Mouse (Mus musculus): ENCODE results near the gene Cwc25. TPM values are rescaled to one million over a fixed set of nuclear protein-coding genes. Genes with fewer than 3 reads are reported as not detected.
A peak's percentile ranks its signal among the peaks of the same experiment; 100 is the strongest.

Gene Cwc25
- polyA plus RNA-seq, 1 experiment from 2014 or later, result 10.5 TPM

GRCm38 (mm10) chr11:97771410-97771809, 5.1 kb upstream of the Cwc25 start:
- H3K27me3 ChIP-seq (replicated peaks; ENCODE audit: control insufficient read depth, insufficient read depth, low read length), result no peaks in the 10 kb centered on the region
- no peak overlapping the region for H3K4me3 ChIP-seq (ENCODE audit: low read depth, low read length)
- ATAC-seq (replicated peaks; ENCODE audit: low FRiP score, low TSS enrichment, low read depth), result no peak
- no peaks in the 10 kb centered on the region for H3K4me1 ChIP-seq (replicated peaks; ENCODE audit: control insufficient read depth, insufficient read depth, low read length)
- DNase-seq (ENCODE audit: low spot score), result no peak
- H3K9me3 ChIP-seq (ENCODE audit: control insufficient read depth, low read length), result no peaks in the 10 kb centered on the region
- H3K36me3 ChIP-seq (ENCODE audit: control insufficient read depth, insufficient read depth, low read length), result peaks cover 15% of the 10 kb centered on the region; the same call in 1 of the 2 replicates
- WGBS, result 77% methylated on average over 14 of the region's 14 CpGs
- H3K9ac ChIP-seq (ENCODE audit: low read length), result no peak overlapping the region
- no peak overlapping the region for H3K4me2 ChIP-seq (ENCODE audit: low read length)
- H3K27ac ChIP-seq (ENCODE audit: low read depth), result no peak overlapping the region

DNA sequence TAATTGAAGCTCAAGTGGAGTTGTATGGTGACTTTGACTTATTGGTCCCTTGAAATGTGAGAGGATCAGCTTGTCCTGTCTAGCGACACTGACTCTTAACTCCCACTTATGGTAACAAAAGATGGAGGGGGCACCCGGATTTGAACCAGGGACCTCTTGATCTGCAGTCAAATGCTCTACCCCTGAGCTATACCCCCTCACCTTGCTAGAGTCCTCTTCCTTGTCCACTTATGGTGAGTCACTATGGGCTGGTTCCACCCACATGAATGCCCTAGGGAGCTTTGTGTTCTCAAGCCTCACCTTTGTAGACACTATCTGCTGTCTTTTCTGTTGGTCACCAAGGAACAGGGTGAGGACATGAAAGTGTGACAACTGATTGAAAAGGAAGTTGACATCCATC, 3.3 kb upstream of the Cwc25 start:
- H3K4me2 ChIP-seq (ENCODE audit: low read length), result no peak overlapping the region
- H3K4me1 ChIP-seq (replicated peaks; ENCODE audit: control insufficient read depth, insufficient read depth, low read length), result peaks cover 7% of the 10 kb centered on the region
- H3K9ac ChIP-seq (ENCODE audit: low read length), result no peak overlapping the region
- no peak overlapping the region for H3K4me3 ChIP-seq (ENCODE audit: low read depth, low read length)
- DNase-seq (ENCODE audit: low spot score) (peak; percentile 82), ATAC-seq (replicated peaks; ENCODE audit: low FRiP score, low TSS enrichment, low read depth) (peak; percentile 37; the same call in 1 of the 2 replicates)
- no peaks in the 10 kb centered on the region for H3K27me3 ChIP-seq (replicated peaks; ENCODE audit: control insufficient read depth, insufficient read depth, low read length)
- H3K27ac ChIP-seq (ENCODE audit: low read depth), result no peak overlapping the region
- no peaks in the 10 kb centered on the region for H3K9me3 ChIP-seq (ENCODE audit: control insufficient read depth, low read length)
- 16% methylated on average over 2 of the region's 2 CpGs for WGBS
- H3K36me3 ChIP-seq (ENCODE audit: control insufficient read depth, insufficient read depth, low read length), result no peaks in the 10 kb centered on the region

DNA sequence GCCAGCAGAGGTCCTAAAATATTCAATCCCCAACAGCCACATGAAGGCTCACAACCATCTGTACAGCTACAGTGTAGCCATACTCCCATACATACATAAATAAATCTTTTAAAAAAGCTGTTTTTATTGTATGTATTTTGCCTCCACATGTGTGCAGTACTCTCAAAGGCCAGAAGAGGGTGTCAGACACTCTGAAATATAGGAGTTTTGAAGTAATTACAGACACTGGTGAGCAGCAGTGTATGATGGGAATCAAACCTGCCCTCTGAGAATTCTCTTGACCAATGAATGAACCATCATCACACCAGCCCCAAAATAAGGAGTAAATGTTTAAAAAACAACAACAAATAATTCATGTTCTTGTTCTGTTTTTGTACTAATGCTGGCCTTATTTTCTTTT, 4.7 kb downstream of the Cwc25 start:
- Histone ChIP-seq H3K4me1 (replicated peaks; ENCODE audit: control insufficient read depth, insufficient read depth, low read length) (peaks cover 7% of the 10 kb centered on the region), H3K4me3 (ENCODE audit: low read depth, low read length) (no peak overlapping the region), H3K9me3 (ENCODE audit: control insufficient read depth, low read length) (no peaks in the 10 kb centered on the region), H3K36me3 (ENCODE audit: control insufficient read depth, insufficient read depth, low read length) (peaks cover 42% of the 10 kb centered on the region), H3K27me3 (replicated peaks; ENCODE audit: control insufficient read depth, insufficient read depth, low read length) (no peaks in the 10 kb centered on the region), H3K4me2 (ENCODE audit: low read length) (no peak overlapping the region), H3K9ac (ENCODE audit: low read length) (no peak overlapping the region), H3K27ac (ENCODE audit: low read depth) (no peak overlapping the region)
- no peak for DNase-seq (ENCODE audit: low spot score)
- no peak for ATAC-seq (replicated peaks; ENCODE audit: low FRiP score, low TSS enrichment, low read depth)

- 86% methylated on average over 6 of the region's 6 CpGs for WGBS
These were observed 7.4 kb downstream of the Cwc25 start for GRCm38 (mm10) chr11:97758942-97759341.

GRCm38 (mm10) chr11:97758125-97758524, 8.2 kb downstream of the Cwc25 start:
- DNase-seq (ENCODE audit: low spot score) (no peak), ATAC-seq (replicated peaks; ENCODE audit: low FRiP score, low TSS enrichment, low read depth) (no peak)
- Histone ChIP-seq H3K9ac (ENCODE audit: low read length) (no peak overlapping the region), H3K9me3 (ENCODE audit: control insufficient read depth, low read length) (no peaks in the 10 kb centered on the region), H3K4me2 (ENCODE audit: low read length) (no peak overlapping the region), H3K27ac (ENCODE audit: low read depth) (no peak overlapping the region), H3K36me3 (ENCODE audit: control insufficient read depth, insufficient read depth, low read length) (peaks cover 71% of the 10 kb centered on the region), H3K4me3 (ENCODE audit: low read depth, low read length) (no peak overlapping the region), H3K27me3 (replicated peaks; ENCODE audit: control insufficient read depth, insufficient read depth, low read length) (no peaks in the 10 kb centered on the region), H3K4me1 (replicated peaks; ENCODE audit: control insufficient read depth, insufficient read depth, low read length) (no peaks in the 10 kb centered on the region)
- 100% methylated on average over 1 of the region's 1 CpGs for WGBS

More at GRCm38 (mm10) chr11:97758942-97759341, 7.4 kb downstream of the Cwc25 start:
- no peak overlapping the region for H3K4me3 ChIP-seq (ENCODE audit: low read depth, low read length)
- H3K27me3 ChIP-seq (replicated peaks; ENCODE audit: control insufficient read depth, insufficient read depth, low read length), result no peaks in the 10 kb centered on the region
- no peaks in the 10 kb centered on the region for H3K4me1 ChIP-seq (replicated peaks; ENCODE audit: control insufficient read depth, insufficient read depth, low read length)
- DNase-seq (ENCODE audit: low spot score) (no peak), ATAC-seq (replicated peaks; ENCODE audit: low FRiP score, low TSS enrichment, low read depth) (no peak)
- no peaks in the 10 kb centered on the region for H3K9me3 ChIP-seq (ENCODE audit: control insufficient read depth, low read length)
- H3K4me2 ChIP-seq (ENCODE audit: low read length), result no peak overlapping the region
- H3K27ac ChIP-seq (ENCODE audit: low read depth), result no peak overlapping the region
- H3K36me3 ChIP-seq (ENCODE audit: control insufficient read depth, insufficient read depth, low read length), result peaks cover 65% of the 10 kb centered on the region
- no peak overlapping the region for H3K9ac ChIP-seq (ENCODE audit: low read length)

- WGBS, result 96% methylated on average over 8 of the region's 8 CpGs
- Histone ChIP-seq H3K4me1 (replicated peaks; ENCODE audit: control insufficient read depth, insufficient read depth, low read length) (no peaks in the 10 kb centered on the region), H3K9ac (ENCODE audit: low read length) (no peak overlapping the region), H3K4me2 (ENCODE audit: low read length) (no peak overlapping the region), H3K27ac (ENCODE audit: low read depth) (no peak overlapping the region), H3K27me3 (replicated peaks; ENCODE audit: control insufficient read depth, insufficient read depth, low read length) (no peaks in the 10 kb centered on the region), H3K9me3 (ENCODE audit: control insufficient read depth, low read length) (no peaks in the 10 kb centered on the region), H3K4me3 (ENCODE audit: low read depth, low read length) (no peak overlapping the region), H3K36me3 (ENCODE audit: control insufficient read depth, insufficient read depth, low read length) (peaks cover 86% of the 10 kb centered on the region)
- ATAC-seq (replicated peaks; ENCODE audit: low FRiP score, low TSS enrichment, low read depth), result no peak
- DNase-seq (ENCODE audit: low spot score), result no peak
These were observed 13.1 kb downstream of the Cwc25 start for GRCm38 (mm10) chr11:97753277-97753676.

- Histone ChIP-seq H3K27me3 (replicated peaks; ENCODE audit: control insufficient read depth, insufficient read depth, low read length) (no peaks in the 10 kb centered on the region), H3K4me2 (ENCODE audit: low read length) (no peak overlapping the region), H3K9me3 (ENCODE audit: control insufficient read depth, low read length) (no peaks in the 10 kb centered on the region), H3K4me1 (replicated peaks; ENCODE audit: control insufficient read depth, insufficient read depth, low read length) (peaks cover 2% of the 10 kb centered on the region), H3K9ac (ENCODE audit: low read length) (no peak overlapping the region), H3K27ac (ENCODE audit: low read depth) (no peak overlapping the region), H3K4me3 (ENCODE audit: low read depth, low read length) (no peak overlapping the region), H3K36me3 (ENCODE audit: control insufficient read depth, insufficient read depth, low read length) (peaks cover 67% of the 10 kb centered on the region)
- 89% methylated on average over 5 of the region's 5 CpGs for WGBS
- ATAC-seq (replicated peaks; ENCODE audit: low FRiP score, low TSS enrichment, low read depth), result no peak
- DNase-seq (ENCODE audit: low spot score), result no peak
These were observed 17.9 kb downstream of the Cwc25 start for GRCm38 (mm10) chr11:97748496-97748895.

DNA sequence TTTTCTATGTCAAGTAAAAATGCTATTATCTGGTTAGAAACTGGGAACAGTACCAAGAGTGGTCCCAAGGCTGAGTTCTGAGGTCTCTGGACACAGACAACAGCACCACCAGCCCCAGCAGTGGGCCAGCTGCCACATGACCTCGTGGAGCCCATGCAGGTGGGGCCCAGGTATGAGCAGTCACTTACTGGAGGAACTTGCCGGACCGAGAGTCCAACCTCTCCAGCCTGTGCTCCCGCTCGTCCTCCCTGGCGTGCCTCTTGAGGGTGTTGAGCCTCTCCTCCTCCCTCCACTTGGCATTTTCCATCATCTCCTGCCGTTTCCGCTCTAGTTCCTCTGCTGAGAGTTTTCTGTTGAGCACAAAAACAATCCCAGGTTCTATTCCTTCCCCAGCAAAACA, 18.6 kb downstream of the Cwc25 start:
- Histone ChIP-seq H3K4me3 (ENCODE audit: low read depth, low read length) (no peak overlapping the region), H3K9ac (ENCODE audit: low read length) (no peak overlapping the region), H3K27ac (ENCODE audit: low read depth) (no peak overlapping the region), H3K9me3 (ENCODE audit: control insufficient read depth, low read length) (no peaks in the 10 kb centered on the region), H3K27me3 (replicated peaks; ENCODE audit: control insufficient read depth, insufficient read depth, low read length) (no peaks in the 10 kb centered on the region), H3K36me3 (ENCODE audit: control insufficient read depth, insufficient read depth, low read length) (peaks cover 60% of the 10 kb centered on the region), H3K4me1 (replicated peaks; ENCODE audit: control insufficient read depth, insufficient read depth, low read length) (peaks cover 9% of the 10 kb centered on the region), H3K4me2 (ENCODE audit: low read length) (no peak overlapping the region)
- no peak for ATAC-seq (replicated peaks; ENCODE audit: low FRiP score, low TSS enrichment, low read depth)
- DNase-seq (ENCODE audit: low spot score), result no peak
- WGBS, result 91% methylated on average over 8 of the region's 8 CpGs

GRCm38 (mm10) chr11:97745331-97745721, 21.0 kb downstream of the Cwc25 start:
- H3K4me3 ChIP-seq (ENCODE audit: low read depth, low read length), result peak overlapping the region; percentile 63
- no peaks in the 10 kb centered on the region for H3K9me3 ChIP-seq (ENCODE audit: control insufficient read depth, low read length)
- H3K27me3 ChIP-seq (replicated peaks; ENCODE audit: control insufficient read depth, insufficient read depth, low read length), result no peaks in the 10 kb centered on the region
- H3K27ac ChIP-seq (ENCODE audit: low read depth), result no peak overlapping the region
- H3K4me1 ChIP-seq (replicated peaks; ENCODE audit: control insufficient read depth, insufficient read depth, low read length), result peaks cover 10% of the 10 kb centered on the region
- ATAC-seq (replicated peaks; ENCODE audit: low FRiP score, low TSS enrichment, low read depth) (0 out of 2 replicates have a peak, but pooled peaks have one; percentile 10), DNase-seq (ENCODE audit: low spot score) (no peak)
- H3K4me2 ChIP-seq (ENCODE audit: low read length), result peak overlapping the region; percentile 53
- 10% methylated on average over 13 of the region's 13 CpGs for WGBS
- H3K36me3 ChIP-seq (ENCODE audit: control insufficient read depth, insufficient read depth, low read length), result peaks cover 39% of the 10 kb centered on the region
- no peak overlapping the region for H3K9ac ChIP-seq (ENCODE audit: low read length)

All from intestine, embryonic 14.5 days (tissue).